Mouse (Mus musculus) heart, embryonic 10.5 days (tissue): ENCODE measurements around the gene Rnf215. TPM values are rescaled to one million over a fixed set of nuclear protein-coding genes. Genes with fewer than 3 reads are reported as not detected.

Experiments used
- DNase-seq: peaks from one replicate; pipeline ENCODE4 v3.0.0-alpha.2; 2017; ENCODE audit warnings: low spot score
- H3K27ac ChIP-seq: fragments of 300-500 bp; sonication (generic); 2 replicates; pipeline ENCODE4 v1.5.1; 2016; ENCODE audit warnings: mild to moderate bottlenecking
- H3K27me3 ChIP-seq: fragments of 300-500 bp; sonication (generic); 2 replicates; pipeline ENCODE4 v1.6.1; 2016; ENCODE audit warnings: mild to moderate bottlenecking; ENCODE audit not compliant: poor library complexity, insufficient read depth, severe bottlenecking
- H3K36me3 ChIP-seq: fragments of 300-500 bp; sonication (generic); 2 replicates; pipeline ENCODE4 v1.6.1; 2016; ENCODE audit warnings: mild to moderate bottlenecking, moderate library complexity
- H3K4me1 ChIP-seq: fragments of 300-500 bp; sonication (generic); 2 replicates; pipeline ENCODE4 v1.6.1; 2016; ENCODE audit warnings: mild to moderate bottlenecking
- H3K4me3 ChIP-seq: fragments of 300-500 bp; sonication (generic); 2 replicates; pipeline ENCODE4 v1.5.1; 2016; ENCODE audit warnings: mild to moderate bottlenecking, moderate library complexity
- H3K9me3 ChIP-seq: fragments of 300-500 bp; sonication (generic); 2 replicates; pipeline ENCODE4 v1.6.1; 2016; ENCODE audit warnings: mild to moderate bottlenecking, moderate library complexity
- WGBS: fragments of 180-500 bp; shearing (Covaris S2); methylation state at CpG from one replicate; pipeline ENCODE4 v1.1.7; 2016; 5-methylcytosine and 5-hydroxymethylcytosine counted together
- polyA plus RNA-seq: library from polyadenylated mRNA; unstranded; fragments of >200 nt; fragmentation: Nextera tagmentation; extraction: Ambion mirVana; gene quantifications from 2 replicates; pipeline ENCODE4 v1.2.1, GENCODE M21; 2016

Rnf215 gene
- 16.4 and 17.1 TPM in 2 replicates for polyA plus RNA-seq

- Histone ChIP-seq H3K4me3 (peak within 1 kb of the TSS; percentile 93), H3K9me3 (no peaks in the 10 kb centered on the region), H3K27ac (peak within 1 kb of the TSS; percentile 97), H3K36me3 (peaks cover 31% of the 10 kb centered on the region), H3K27me3 (no peaks in the 10 kb centered on the region), H3K4me1 (peaks cover 18% of the 10 kb centered on the region)
- WGBS, result 2% methylated on average over 66 of the region's 66 CpGs
- peak; percentile 94 for DNase-seq
Observed at GRCm38 (mm10) chr11:4134986-4135935, at the start of gene Rnf215. Gene Rnf215 (plus strand): TSS chr11:4135202.

DNA sequence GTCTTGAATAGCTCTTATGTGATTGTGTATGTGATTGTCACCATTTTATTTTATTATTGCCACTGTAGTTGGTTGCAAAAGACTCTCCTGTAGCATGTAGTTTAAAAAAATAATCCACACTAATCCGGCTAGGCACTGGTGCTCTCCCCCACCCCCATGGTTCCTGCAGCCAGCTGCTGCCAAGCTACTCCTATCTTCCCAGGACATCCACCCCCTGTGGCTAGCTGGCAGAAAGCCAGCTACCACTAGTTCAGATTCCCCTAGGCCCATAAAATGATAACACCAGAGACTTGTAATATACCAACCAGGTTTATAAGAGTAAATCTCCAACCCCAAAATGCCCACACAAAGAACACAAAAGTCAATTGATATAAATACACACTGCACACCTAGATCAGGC, 48.8 kb upstream of the Rnf215 start:
- Histone ChIP-seq H3K27ac (no peak overlapping the region), H3K27me3 (no peaks in the 10 kb centered on the region), H3K9me3 (peaks cover 5% of the 10 kb centered on the region), H3K36me3 (peaks cover 7% of the 10 kb centered on the region), H3K4me3 (no peak overlapping the region), H3K4me1 (no peaks in the 10 kb centered on the region)
- 58% methylated on average over 1 of the region's 1 CpGs for WGBS
- no peak for DNase-seq

DNA sequence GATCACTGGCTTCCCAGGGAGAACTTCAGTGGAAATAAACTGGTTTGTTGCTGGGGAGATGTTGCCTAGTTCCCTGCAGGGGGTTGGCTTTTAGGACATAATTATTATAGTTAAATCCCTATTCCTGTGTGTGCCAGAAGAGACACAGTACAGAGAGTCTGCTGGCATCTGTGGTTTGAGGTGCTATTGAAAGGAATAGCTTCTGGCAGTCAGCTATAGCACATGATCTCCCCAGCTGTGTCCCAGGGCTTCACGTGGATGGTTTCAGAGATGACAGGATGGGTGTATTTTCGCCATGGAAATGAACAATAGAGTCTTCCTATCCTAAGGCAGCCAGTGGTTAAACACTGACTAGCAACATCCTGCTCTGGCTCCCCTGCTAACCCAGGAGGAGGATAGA, 47.7 kb upstream of the Rnf215 start:
- no peak for DNase-seq
- Histone ChIP-seq H3K4me1 (no peaks in the 10 kb centered on the region), H3K27me3 (no peaks in the 10 kb centered on the region), H3K36me3 (peaks cover 17% of the 10 kb centered on the region), H3K4me3 (no peak overlapping the region), H3K27ac (no peak overlapping the region), H3K9me3 (peaks cover 7% of the 10 kb centered on the region)
- WGBS, result 55% methylated on average over 2 of the region's 2 CpGs

DNA sequence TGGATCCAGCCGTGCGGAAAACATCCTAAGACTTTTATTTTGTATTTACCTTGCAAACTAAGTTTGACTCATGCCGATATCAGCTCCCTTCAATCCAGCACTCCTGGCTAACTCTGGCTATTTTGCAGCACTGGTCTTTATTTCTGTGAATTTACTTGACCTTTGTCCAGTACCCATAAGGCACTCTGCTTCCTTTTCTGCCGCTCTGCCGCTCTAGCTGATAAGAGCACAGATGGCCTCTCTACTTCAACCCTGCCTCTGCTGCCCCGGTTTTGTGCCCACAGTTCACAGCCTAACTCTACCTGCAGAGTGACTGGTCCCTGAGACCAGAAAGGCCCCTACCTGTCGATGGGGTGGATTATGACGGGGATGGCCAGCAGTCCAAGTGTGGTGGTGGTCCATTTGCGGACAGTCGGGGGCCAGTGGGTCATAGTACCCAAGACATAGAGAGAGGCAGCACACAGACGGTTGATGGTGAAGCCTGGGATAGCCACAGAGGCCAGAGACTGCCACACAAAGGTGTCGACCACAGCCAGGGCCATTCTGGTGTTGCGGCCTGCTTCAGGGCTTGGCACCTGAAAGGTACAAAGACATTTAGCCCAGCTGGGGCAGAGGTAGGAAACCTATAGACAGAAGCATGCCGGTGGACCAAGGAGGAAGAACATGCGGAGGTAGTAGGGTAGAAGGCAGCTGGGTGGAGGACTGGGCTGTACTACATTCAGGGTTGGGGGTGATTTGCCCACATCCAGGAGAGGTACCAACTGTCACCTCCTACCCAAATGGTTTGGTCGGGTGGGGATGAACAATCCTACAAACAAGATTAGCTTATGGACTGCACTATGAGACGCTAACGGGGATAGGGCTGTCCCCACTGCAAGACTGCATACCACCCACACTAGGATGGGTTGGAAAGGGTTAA, 41.3 kb upstream of the Rnf215 start:
- 75% methylated on average over 18 of the region's 18 CpGs for WGBS

GRCm38 (mm10) chr11:4094378-4095170, 40.4 kb upstream of the Rnf215 start:
- Histone ChIP-seq H3K36me3 (peaks cover 25% of the 10 kb centered on the region), H3K4me1 (peaks cover 34% of the 10 kb centered on the region), H3K27me3 (no peaks in the 10 kb centered on the region), H3K9me3 (peaks cover 7% of the 10 kb centered on the region), H3K27ac (peak overlapping the region; percentile 95), H3K4me3 (peak overlapping the region; percentile 77)
- 6% methylated on average over 24 of the region's 24 CpGs for WGBS
- DNase-seq, result peak; percentile 90

More for the DNA sequence above, 41.3 kb upstream of the Rnf215 start:
- peaks cover 34% of the 10 kb centered on the region for H3K4me1 ChIP-seq
- H3K27ac ChIP-seq, result peak overlapping the region; percentile 42
- peaks cover 7% of the 10 kb centered on the region for H3K9me3 ChIP-seq
- no peak for DNase-seq
- peaks cover 25% of the 10 kb centered on the region for H3K36me3 ChIP-seq
- no peaks in the 10 kb centered on the region for H3K27me3 ChIP-seq
- H3K4me3 ChIP-seq, result peak overlapping the region; percentile 77; the same call in 1 of the 2 replicates

GRCm38 (mm10) chr11:4095171-4096053, 39.6 kb upstream of the Rnf215 start, which contains the start of gene Mtfp1:
Gene Mtfp1 (minus strand): TSS chr11:4095445.
- DNase-seq, result peak; percentile 89
- Histone ChIP-seq H3K27ac (peak within 1 kb of the TSS; percentile 95), H3K36me3 (peaks cover 25% of the 10 kb centered on the region), H3K9me3 (peaks cover 7% of the 10 kb centered on the region), H3K4me1 (peaks cover 34% of the 10 kb centered on the region), H3K4me3 (peak within 1 kb of the TSS; percentile 77), H3K27me3 (no peaks in the 10 kb centered on the region)
- 6% methylated on average over 34 of the region's 34 CpGs for WGBS

- Histone ChIP-seq H3K27me3 (no peaks in the 10 kb centered on the region), H3K9me3 (peaks cover 1% of the 10 kb centered on the region; the same call in 1 of the 2 replicates), H3K36me3 (peaks cover 17% of the 10 kb centered on the region), H3K27ac (peak overlapping the region; percentile 95), H3K4me3 (peak overlapping the region; percentile 77), H3K4me1 (peaks cover 34% of the 10 kb centered on the region)
- peak; percentile 99 for DNase-seq
- 3% methylated on average over 45 of the region's 45 CpGs for WGBS
Observed at GRCm38 (mm10) chr11:4096054-4096984, 38.7 kb upstream of the Rnf215 start.

- H3K36me3 ChIP-seq, result peaks cover 9% of the 10 kb centered on the region
- 37% methylated on average over 10 of the region's 10 CpGs for WGBS
- peaks cover 34% of the 10 kb centered on the region for H3K4me1 ChIP-seq
- DNase-seq, result no peak
- peak overlapping the region; percentile 77 for H3K4me3 ChIP-seq
- H3K9me3 ChIP-seq, result no peaks in the 10 kb centered on the region
- H3K27me3 ChIP-seq, result no peaks in the 10 kb centered on the region
- H3K27ac ChIP-seq, result peak overlapping the region; percentile 95
Observed at GRCm38 (mm10) chr11:4097091-4097621, 37.8 kb upstream of the Rnf215 start.

GRCm38 (mm10) chr11:4098120-4098519, 36.9 kb upstream of the Rnf215 start:
- H3K36me3 ChIP-seq, result peaks cover 2% of the 10 kb centered on the region; the same call in 1 of the 2 replicates
- H3K9me3 ChIP-seq, result no peaks in the 10 kb centered on the region
- no peak overlapping the region for H3K4me3 ChIP-seq
- H3K27ac ChIP-seq, result no peak overlapping the region
- 69% methylated on average over 8 of the region's 8 CpGs for WGBS
- DNase-seq, result no peak
- no peaks in the 10 kb centered on the region for H3K27me3 ChIP-seq
- peaks cover 34% of the 10 kb centered on the region for H3K4me1 ChIP-seq

DNA sequence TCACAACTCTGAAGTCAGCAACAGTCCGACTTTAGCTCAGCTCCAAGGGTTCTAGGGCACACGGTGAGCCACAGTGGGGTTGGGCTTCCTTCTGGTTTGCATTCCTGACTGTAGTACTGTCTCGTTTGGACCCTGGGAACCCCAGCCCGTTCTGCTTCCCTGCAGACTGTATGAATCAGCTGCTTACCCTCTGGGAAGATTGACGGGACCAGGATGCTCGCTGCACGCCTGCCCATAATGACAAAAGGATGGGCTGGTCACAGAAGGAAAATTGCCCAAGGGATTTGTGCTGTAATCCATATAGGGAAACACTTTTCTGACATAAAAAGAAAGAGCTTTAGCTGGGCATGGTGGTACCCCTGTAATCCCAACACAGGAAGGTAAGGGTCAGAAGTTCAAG, 36.2 kb upstream of the Rnf215 start:
- H3K36me3 ChIP-seq, result no peaks in the 10 kb centered on the region; the same call in 1 of the 2 replicates
- H3K27ac ChIP-seq, result no peak overlapping the region
- no peaks in the 10 kb centered on the region for H3K9me3 ChIP-seq
- peaks cover 31% of the 10 kb centered on the region for H3K4me1 ChIP-seq
- WGBS, result 76% methylated on average over 7 of the region's 7 CpGs
- H3K4me3 ChIP-seq, result no peak overlapping the region
- DNase-seq, result no peak
- H3K27me3 ChIP-seq, result no peaks in the 10 kb centered on the region
